In the genomic region with DNA sequence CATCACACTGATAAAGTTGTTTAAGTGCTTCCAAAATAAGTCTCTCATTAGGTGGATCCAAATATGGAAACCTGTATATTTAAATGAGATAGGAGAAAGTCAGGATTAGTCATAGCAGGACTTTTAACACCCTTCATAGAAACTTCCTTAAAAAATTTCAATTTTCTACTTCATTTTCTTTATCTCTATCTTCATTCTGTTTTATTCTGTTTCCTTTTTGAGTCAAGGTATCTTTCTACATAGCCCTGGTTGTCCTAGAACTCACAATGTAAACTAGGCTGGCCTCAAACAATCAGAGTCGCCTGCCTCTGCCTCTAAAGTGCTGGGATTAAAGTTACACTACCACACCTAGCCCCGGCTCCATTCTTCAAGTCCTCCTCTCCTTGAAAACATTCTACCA, we compare ENCODE assay signal across 34 mouse cellular contexts.
"Had no signal": no experiment of that assay in that cellular context is flagged by ENCODE, and none has a peak within 500 bp of the region (broad histone marks: within the 10 kb centered on the region; RNA-seq: fewer than 3 reads in every experiment).

No protein-coding gene starts in this region.

- H3K4me2 ChIP-seq: heart, embryonic 12.5 days; heart, embryonic 13.5 days; heart, embryonic 15.5 days; hindbrain, embryonic 12.5 days; hindbrain, embryonic 13.5 days; hindbrain, embryonic 14.5 days; hindbrain, embryonic 15.5 days; intestine, embryonic 15.5 days; kidney, embryonic 15.5 days had no signal

- H3K4me1 ChIP-seq: heart, embryonic 12.5 days; heart, embryonic 13.5 days; heart, embryonic 15.5 days; hindbrain, embryonic 10.5 days; hindbrain, embryonic 12.5 days; hindbrain, embryonic 13.5 days; hindbrain, embryonic 15.5 days; intestine, embryonic 15.5 days; kidney, embryonic 15.5 days had no signal

- H3K4me3 ChIP-seq: heart, embryonic 12.5 days; heart, embryonic 13.5 days; heart, embryonic 15.5 days; hindbrain, embryonic 10.5 days; hindbrain, embryonic 12.5 days; hindbrain, embryonic 13.5 days; hindbrain, embryonic 15.5 days; intestine, embryonic 15.5 days; kidney, embryonic 15.5 days; layer of hippocampus, adult 2 months; left cerebral cortex, adult 2 months had no signal

- ATAC-seq: hindbrain, embryonic 16.5 days; hindbrain, postnatal 0 days; inflammation-experienced regulatory T-cells, adult 6 months; intestine, embryonic 15.5 days; intestine, embryonic 16.5 days; intestine, postnatal 0 days had no signal

- DNase-seq: heart, postnatal 10 days; heart, postnatal 14 days; heart, postnatal 36 days; heart, postnatal 4 days; kidney, adult 11 months; kidney, adult 18-20 months; kidney, adult 2 months; kidney, adult 8-10 months; kidney, adult 9 months; kidney, postnatal 10 days; kidney, postnatal 14 days; kidney, postnatal 25 days; kidney, postnatal 36 days; kidney, postnatal 4 days; layer of hippocampus, adult 9-11 months; layer of hippocampus, postnatal 36 days had no signal

- H3K9ac ChIP-seq: heart, embryonic 12.5 days; heart, embryonic 13.5 days; heart, embryonic 15.5 days; hindbrain, embryonic 12.5 days; hindbrain, embryonic 13.5 days; hindbrain, embryonic 14.5 days; hindbrain, embryonic 15.5 days; intestine, embryonic 15.5 days; kidney, embryonic 15.5 days had no signal

- H3K9me3 ChIP-seq: heart, embryonic 12.5 days; heart, embryonic 13.5 days; heart, embryonic 15.5 days; hindbrain, embryonic 10.5 days; hindbrain, embryonic 12.5 days; hindbrain, embryonic 13.5 days; hindbrain, embryonic 15.5 days; intestine, embryonic 15.5 days; kidney, embryonic 15.5 days had no signal

- H3K27ac ChIP-seq: heart, embryonic 13.5 days; heart, embryonic 15.5 days; hindbrain, embryonic 10.5 days; hindbrain, embryonic 12.5 days; hindbrain, embryonic 13.5 days; hindbrain, embryonic 14.5 days; hindbrain, embryonic 15.5 days; hindbrain, postnatal 0 days; intestine, embryonic 15.5 days; kidney, embryonic 15.5 days; kidney, postnatal 0 days; layer of hippocampus, adult 2 months; left cerebral cortex, adult 2 months had no signal

- H3K27me3 ChIP-seq: heart, embryonic 12.5 days; heart, embryonic 13.5 days; heart, embryonic 15.5 days; hindbrain, embryonic 12.5 days; hindbrain, embryonic 13.5 days; hindbrain, embryonic 15.5 days; intestine, embryonic 15.5 days; kidney, embryonic 15.5 days had no signal
